Comparison of ENCODE assay signal across 26 mouse cellular contexts in genomic region chr6:17971393-17971792, GRCm38 (mm10). TPM values are rescaled to one million over a fixed set of nuclear protein-coding genes. Genes with fewer than 3 reads are reported as not detected.
"Had no signal": no experiment of that assay in that cellular context is flagged by ENCODE, and none has a peak within 500 bp of the region (broad histone marks: within the 10 kb centered on the region; RNA-seq: fewer than 3 reads in every experiment).

No protein-coding gene starts in this region.

- DNase-seq: gastrocnemius, adult 2 months; gastrocnemius, postnatal 10 days; gastrocnemius, postnatal 25 days; heart, adult 18-20 months; heart, postnatal 10 days; heart, postnatal 4 days; kidney, adult 9 months; kidney, postnatal 14 days; kidney, postnatal 4 days; liver; liver, embryonic 13.5 days had no signal

- H3K27me3 ChIP-seq: heart, embryonic 12.5 days; hindbrain, embryonic 12.5 days; intestine, embryonic 15.5 days; limb, embryonic 12.5 days; liver, embryonic 13.5 days; liver, embryonic 15.5 days had no signal

- H3K4me1 ChIP-seq: hindbrain, embryonic 12.5 days; intestine, embryonic 15.5 days; limb, embryonic 10.5 days; limb, embryonic 12.5 days; liver, embryonic 13.5 days; liver, embryonic 15.5 days had no signal

- H3K4me3 ChIP-seq: gastrocnemius, adult 2 months; heart, embryonic 10.5 days; heart, embryonic 12.5 days; hindbrain, embryonic 10.5 days; hindbrain, embryonic 12.5 days; intestine, embryonic 15.5 days; layer of hippocampus, adult 2 months; left cerebral cortex, adult 2 months; limb, embryonic 10.5 days; limb, embryonic 12.5 days; liver, embryonic 13.5 days; liver, embryonic 15.5 days had no signal

- ATAC-seq: hindbrain, embryonic 16.5 days; inflammation-experienced regulatory T-cells, adult 6 months; intestine, embryonic 15.5 days; intestine, postnatal 0 days had no signal

- H3K4me2 ChIP-seq: heart, embryonic 12.5 days; hindbrain, embryonic 12.5 days; hindbrain, embryonic 14.5 days; intestine, embryonic 15.5 days; limb, embryonic 12.5 days; liver, embryonic 11.5 days; liver, embryonic 13.5 days; liver, embryonic 15.5 days had no signal

- H3K9ac ChIP-seq: heart, embryonic 12.5 days; hindbrain, embryonic 12.5 days; hindbrain, embryonic 14.5 days; intestine, embryonic 15.5 days; limb, embryonic 12.5 days; liver, embryonic 13.5 days; liver, embryonic 15.5 days had no signal

- H3K36me3 ChIP-seq: heart, embryonic 10.5 days; heart, embryonic 12.5 days; hindbrain, embryonic 10.5 days; hindbrain, embryonic 12.5 days; intestine, embryonic 15.5 days; limb, embryonic 10.5 days; limb, embryonic 12.5 days; liver, embryonic 13.5 days; liver, embryonic 15.5 days had no signal

- H3K9me3 ChIP-seq: heart, embryonic 10.5 days; heart, embryonic 12.5 days; hindbrain, embryonic 10.5 days; hindbrain, embryonic 12.5 days; intestine, embryonic 15.5 days; limb, embryonic 10.5 days; limb, embryonic 12.5 days; liver, embryonic 13.5 days; liver, embryonic 15.5 days had no signal

- H3K27ac ChIP-seq: gastrocnemius, adult 2 months; heart, embryonic 10.5 days; hindbrain, embryonic 10.5 days; hindbrain, embryonic 12.5 days; hindbrain, embryonic 14.5 days; intestine, embryonic 15.5 days; layer of hippocampus, adult 2 months; left cerebral cortex, adult 2 months; limb, embryonic 10.5 days; limb, embryonic 12.5 days; liver, embryonic 13.5 days; liver, embryonic 15.5 days had no signal

RNA-seq across cellular contexts. Expression of gene Wnt2, which starts 59.0 kb away (rescaled TPM):
- polyA plus RNA-seq: inflammation-experienced regulatory T-cells, adult 6 months had no signal
